Mouse (Mus musculus) right cerebral cortex, adult 2 months (tissue): ENCODE results near the gene Timm23.

Source experiments
- DNase-seq, 2 experiments: peaks; one replicate each; pipeline ENCODE4 v3.0.0; 2021 to 2022; ENCODE audit warnings: low spot score in 2 of 2

The Timm23 gene

GRCm38 (mm10) chr14:32134293-32134692 lies 67.4 kb downstream of the Timm23 start:
- DNase-seq = no peak

DNA sequence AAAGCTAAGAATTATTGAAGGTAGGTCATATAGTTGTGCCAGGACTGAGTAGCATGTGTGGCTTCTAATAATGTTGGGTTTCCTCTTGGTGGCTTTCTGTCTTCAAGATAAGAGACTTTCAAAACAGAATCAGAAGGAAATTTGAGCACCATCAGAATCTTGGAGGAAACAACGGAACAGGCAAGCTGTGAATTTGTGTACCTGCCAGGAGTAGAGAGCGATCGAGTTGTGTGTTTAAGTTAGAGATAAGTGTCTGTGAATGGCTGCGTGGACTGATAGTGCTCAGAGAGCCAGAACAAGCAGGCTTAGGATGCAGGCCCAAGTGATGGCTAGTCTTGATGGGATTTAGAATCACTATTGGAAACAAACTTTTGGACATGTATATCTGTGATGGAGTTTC lies 69.9 kb downstream of the Timm23 start:
- no peak for DNase-seq
